Mouse (Mus musculus) intestine, postnatal 0 days (tissue): ENCODE measurements around the gene Kdelr3. TPM values are rescaled to one million over a fixed set of nuclear protein-coding genes. Genes with fewer than 3 reads are reported as not detected.

Experiments
- ATAC-seq: fragments of 200-750 bp; cut with Nextera tagmentation; 2 replicates; pipeline ENCODE4 v1.8.0; 2017; ENCODE audit warnings: mild to moderate bottlenecking, moderate TSS enrichment, moderate library complexity
- H3K27ac ChIP-seq: fragments of 300-500 bp; sonication (generic); 2 replicates; pipeline ENCODE4 v1.5.1; 2014; ENCODE audit warnings: mild to moderate bottlenecking, low read depth, low read length, moderate library complexity
- H3K27me3 ChIP-seq: fragments of 300-500 bp; sonication (generic); replicated peaks from 2 replicates; pipeline ENCODE4 v1.6.1; 2014; ENCODE audit warnings: low read length, mixed read lengths; ENCODE audit not compliant: control insufficient read depth, insufficient read depth
- H3K36me3 ChIP-seq: fragments of 300-500 bp; sonication (generic); 2 replicates; pipeline ENCODE4 v1.6.1; 2014; ENCODE audit warnings: mild to moderate bottlenecking, moderate library complexity; ENCODE audit not compliant: control insufficient read depth, insufficient read depth
- H3K4me1 ChIP-seq: fragments of 300-500 bp; sonication (generic); replicated peaks from 2 replicates; pipeline ENCODE4 v1.6.1; 2014; ENCODE audit warnings: antibody characterized with exemption, low read length, mixed read lengths; ENCODE audit not compliant: control insufficient read depth, insufficient read depth
- H3K4me2 ChIP-seq: fragments of 300-500 bp; sonication (generic); replicated peaks from 2 replicates; pipeline ENCODE4 v1.6.1; 2014; ENCODE audit warnings: low read depth, mild to moderate bottlenecking, moderate library complexity
- H3K4me3 ChIP-seq: fragments of 300-500 bp; sonication (generic); 2 replicates; pipeline ENCODE4 v1.5.1; 2014; ENCODE audit warnings: low read depth, low read length
- H3K9ac ChIP-seq: fragments of 300-500 bp; sonication (generic); 2 replicates; pipeline ENCODE4 v1.6.1; 2014; ENCODE audit warnings: mild to moderate bottlenecking, low read depth, low read length
- H3K9me3 ChIP-seq: fragments of 300-500 bp; sonication (generic); 2 replicates; pipeline ENCODE4 v1.6.1; 2016; ENCODE audit warnings: mixed run types; ENCODE audit not compliant: control insufficient read depth
- CTCF ChIP-seq: sonication (generic); IDR thresholded peaks from 2 replicates; pipeline ENCODE4 v1.5.1; 2016; ENCODE audit warnings: low read depth, mild to moderate bottlenecking, control low read depth, antibody characterized with exemption, moderate library complexity
- WGBS: fragments of 180-500 bp; shearing (Covaris S2); extraction: QIAGEN DNeasy Blood & Tissue Kit; methylation state at CpG from one replicate; pipeline ENCODE4 v1.1.7; 2014; 5-methylcytosine and 5-hydroxymethylcytosine counted together
- polyA plus RNA-seq: library from polyadenylated mRNA; unstranded; fragments of >200 nt; fragmentation: Nextera tagmentation; extraction: Ambion mirVana; gene quantifications from 2 replicates; pipeline ENCODE4 v1.2.1, GENCODE M21; 2015

Gene Kdelr3
- 75.7 and 95.2 TPM in 2 replicates for polyA plus RNA-seq

DNA sequence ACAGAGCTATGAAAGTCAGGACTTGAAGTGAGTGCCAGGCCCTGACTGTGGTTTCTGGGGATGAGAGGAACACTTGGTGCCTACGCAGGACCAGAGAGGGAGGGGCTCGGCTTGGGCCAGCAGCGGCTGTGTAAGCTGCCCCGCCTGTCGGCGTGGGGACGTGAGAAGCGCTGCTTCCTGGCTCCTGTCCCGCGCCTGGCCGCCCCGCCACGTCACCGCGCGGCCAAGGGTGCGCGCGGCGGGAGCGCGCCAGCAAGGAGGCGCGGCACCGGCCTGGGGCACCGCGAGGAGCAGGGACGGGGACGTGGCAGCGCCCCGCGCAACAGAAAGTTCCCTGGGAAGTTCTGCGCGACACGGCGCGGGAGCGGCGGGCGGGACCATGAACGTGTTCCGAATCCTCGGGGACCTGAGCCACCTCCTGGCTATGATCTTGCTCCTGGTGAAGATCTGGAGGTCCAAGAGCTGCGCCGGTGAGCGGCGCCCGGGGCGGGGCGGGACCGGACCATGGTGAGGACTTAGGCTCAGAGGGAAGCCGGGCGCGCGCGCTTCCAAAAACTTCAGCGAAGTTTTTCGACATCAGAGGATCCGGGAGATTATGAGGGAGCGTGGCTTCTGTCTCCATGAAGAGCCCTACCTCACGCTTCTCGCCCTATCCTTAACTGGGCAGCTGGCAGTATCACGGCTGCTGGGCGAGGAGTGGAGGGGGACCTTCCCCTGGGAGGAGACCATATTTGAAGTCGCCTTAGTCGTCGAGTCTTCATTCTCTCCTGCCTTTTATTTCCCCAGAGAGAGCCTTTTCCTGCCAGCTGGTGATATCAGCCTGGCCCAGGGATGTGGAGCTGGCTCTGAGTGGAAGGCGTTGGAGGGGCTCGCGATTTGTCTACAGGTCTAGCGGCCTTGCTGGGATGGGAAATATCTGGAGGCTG is at the start of gene Kdelr3:
Gene Kdelr3, plus strand, starts transcription at position 241 of the 926 bp plus-strand sequence.
- Histone ChIP-seq H3K4me2 (peak within 1 kb of the TSS; percentile 86), H3K27ac (peak within 1 kb of the TSS; percentile 46), H3K27me3 (peaks cover 42% of the 10 kb centered on the region), H3K9ac (peak within 1 kb of the TSS; percentile 74), H3K36me3 (no peaks in the 10 kb centered on the region), H3K4me1 (peaks cover 3% of the 10 kb centered on the region; the same call in 1 of the 2 replicates), H3K4me3 (peak within 1 kb of the TSS; percentile 62), H3K9me3 (no peaks in the 10 kb centered on the region)
- peak; percentile 80 for ATAC-seq
- 1% methylated on average over 71 of the region's 71 CpGs for WGBS
- peak; percentile 39 for TF ChIP-seq CTCF

DNA sequence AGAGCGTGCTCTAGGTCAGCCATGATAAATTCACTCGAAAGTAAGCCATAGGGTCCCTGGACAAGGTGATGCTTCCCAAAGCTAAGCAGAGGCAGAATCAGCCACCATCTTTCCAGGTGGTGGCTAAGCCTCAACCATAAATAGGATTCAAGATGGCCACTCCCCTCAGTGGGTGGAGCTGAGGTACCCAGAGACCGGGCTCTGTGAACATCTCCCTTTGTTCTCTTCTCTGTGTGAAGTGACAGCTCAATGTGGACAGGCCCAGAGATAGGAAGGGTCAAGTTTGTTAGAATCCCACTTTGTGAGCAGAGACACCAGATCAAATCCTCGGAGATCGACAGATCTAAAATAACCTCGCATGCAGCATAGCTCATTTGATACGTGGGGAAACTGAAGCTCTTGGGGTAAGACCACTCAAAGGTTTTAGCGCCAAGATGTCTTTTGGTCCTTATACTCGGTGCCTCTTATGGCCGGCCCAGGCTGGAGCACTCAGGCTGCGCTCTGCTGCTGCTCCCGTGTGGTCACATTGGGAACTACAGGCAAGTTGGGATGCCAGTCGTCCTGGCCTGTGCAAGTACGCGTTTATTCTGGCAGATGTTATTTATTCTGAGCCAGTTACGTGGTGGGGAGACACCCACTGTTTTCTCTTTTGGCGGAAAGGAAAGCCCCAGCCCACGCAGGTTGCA is 49.5 kb upstream of the Kdelr3 start:
- ATAC-seq: peak; percentile 72
- Histone ChIP-seq H3K4me3 (no peak overlapping the region), H3K4me1 (no peaks in the 10 kb centered on the region), H3K36me3 (no peaks in the 10 kb centered on the region), H3K4me2 (no peak overlapping the region), H3K27ac (no peak overlapping the region), H3K9me3 (no peaks in the 10 kb centered on the region), H3K27me3 (no peaks in the 10 kb centered on the region; the same call in 1 of the 2 replicates), H3K9ac (no peak overlapping the region)
- 7% methylated on average over 18 of the region's 18 CpGs for WGBS
- peak; percentile 100 for TF ChIP-seq CTCF

DNA sequence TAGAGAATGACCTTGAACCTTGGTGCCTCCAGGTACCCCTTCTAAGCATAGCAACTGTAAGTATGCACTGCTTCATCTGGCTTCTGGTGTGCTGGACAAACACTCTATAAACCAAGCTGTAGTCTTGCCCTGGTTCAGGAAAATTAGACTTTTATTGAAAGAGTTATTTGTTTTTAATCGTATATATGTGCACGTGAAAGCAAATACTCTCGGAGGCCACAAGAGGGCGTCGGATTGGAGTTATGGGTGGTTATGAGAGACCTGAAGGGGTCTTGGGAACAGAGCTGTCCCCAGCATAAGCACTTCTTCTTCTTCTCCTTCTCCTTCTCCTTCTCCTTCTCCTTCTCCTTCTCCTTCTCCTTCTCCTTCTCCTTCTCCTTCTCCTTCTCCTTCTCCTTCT is 46.6 kb upstream of the Kdelr3 start:
- Histone ChIP-seq H3K9ac (no peak overlapping the region), H3K4me2 (no peak overlapping the region), H3K27ac (no peak overlapping the region), H3K27me3 (no peaks in the 10 kb centered on the region; the same call in 1 of the 2 replicates), H3K4me3 (no peak overlapping the region), H3K9me3 (no peaks in the 10 kb centered on the region), H3K36me3 (no peaks in the 10 kb centered on the region), H3K4me1 (no peaks in the 10 kb centered on the region)
- TF ChIP-seq CTCF: no peak
- WGBS: 68% methylated on average over 5 of the region's 5 CpGs
- no peak for ATAC-seq

DNA sequence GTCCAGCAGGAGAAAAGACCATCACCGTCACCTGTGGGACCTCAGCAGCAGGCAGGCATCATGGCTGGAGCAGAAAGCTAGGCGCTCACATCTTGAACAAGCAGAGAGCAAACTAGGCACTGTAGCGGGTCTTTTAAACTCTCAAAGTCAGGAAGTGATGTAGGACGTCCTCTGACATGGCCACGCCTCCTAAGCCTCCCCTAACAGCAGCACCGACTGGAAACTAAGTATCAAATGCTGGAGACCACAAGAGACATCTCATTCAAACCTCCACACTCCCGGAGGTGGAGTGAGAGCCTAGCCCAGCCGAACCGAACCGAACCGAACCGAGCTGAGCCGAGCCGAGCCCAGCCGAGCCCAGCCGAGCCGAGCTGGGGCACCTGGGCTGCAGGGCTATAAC is 45.6 kb upstream of the Kdelr3 start:
- H3K4me3 ChIP-seq: no peak overlapping the region
- H3K9ac ChIP-seq: no peak overlapping the region
- 28% methylated on average over 17 of the region's 17 CpGs for WGBS
- no peak for TF ChIP-seq CTCF
- H3K27ac ChIP-seq: no peak overlapping the region
- no peaks in the 10 kb centered on the region for H3K27me3 ChIP-seq
- H3K4me2 ChIP-seq: peak overlapping the region; percentile 46
- H3K9me3 ChIP-seq: no peaks in the 10 kb centered on the region
- ATAC-seq: no peak
- no peaks in the 10 kb centered on the region for H3K4me1 ChIP-seq
- no peaks in the 10 kb centered on the region for H3K36me3 ChIP-seq

DNA sequence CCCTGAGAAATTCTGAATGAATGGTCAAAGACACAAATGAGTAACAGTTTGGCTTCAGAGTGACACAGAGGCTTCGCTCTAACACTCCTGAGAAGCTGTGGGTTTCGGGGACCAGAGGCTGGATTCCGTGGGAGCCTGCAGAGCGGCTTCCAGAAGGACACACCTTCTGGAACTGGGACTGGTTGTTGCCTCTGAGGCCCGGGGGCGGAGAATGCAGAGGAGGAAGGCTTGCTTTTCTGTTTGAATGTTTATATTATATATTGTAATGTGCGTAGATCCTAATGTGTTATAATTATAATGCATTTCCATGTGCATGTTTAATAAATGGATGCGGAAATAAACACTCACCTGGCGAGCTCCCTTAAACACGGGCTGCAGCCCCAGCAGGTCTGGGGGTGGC is 45.1 kb upstream of the Kdelr3 start:
- TF ChIP-seq CTCF: no peak
- WGBS: 47% methylated on average over 10 of the region's 10 CpGs
- Histone ChIP-seq H3K4me1 (no peaks in the 10 kb centered on the region), H3K4me3 (no peak overlapping the region), H3K36me3 (no peaks in the 10 kb centered on the region), H3K9me3 (no peaks in the 10 kb centered on the region), H3K27ac (no peak overlapping the region), H3K4me2 (peak overlapping the region; percentile 46; the same call in 1 of the 2 replicates), H3K27me3 (no peaks in the 10 kb centered on the region), H3K9ac (no peak overlapping the region)
- no peak for ATAC-seq

DNA sequence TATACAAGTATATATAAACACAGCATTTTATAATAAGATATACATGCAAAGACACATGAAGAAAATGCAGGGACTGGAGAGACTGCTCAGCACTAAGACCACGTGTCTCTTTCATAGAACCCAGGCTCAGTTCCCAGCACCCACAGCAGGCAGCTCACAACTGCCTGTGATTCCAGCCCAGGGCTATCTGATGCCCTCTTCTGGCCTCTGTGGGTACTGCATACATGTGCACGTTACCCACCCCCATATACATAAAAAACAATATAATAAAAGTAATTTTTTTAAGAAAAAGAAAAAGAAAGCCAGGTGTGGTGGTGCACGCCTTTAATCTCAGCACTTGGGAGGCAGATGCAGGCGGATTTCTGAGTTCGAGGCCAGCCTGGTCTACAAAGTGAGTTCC is 43.2 kb upstream of the Kdelr3 start:
- Histone ChIP-seq H3K27me3 (no peaks in the 10 kb centered on the region), H3K9ac (no peak overlapping the region), H3K27ac (no peak overlapping the region), H3K4me2 (no peak overlapping the region), H3K9me3 (no peaks in the 10 kb centered on the region), H3K4me3 (no peak overlapping the region), H3K4me1 (no peaks in the 10 kb centered on the region), H3K36me3 (no peaks in the 10 kb centered on the region)
- TF ChIP-seq CTCF: peak; percentile 41
- 89% methylated on average over 5 of the region's 5 CpGs for WGBS
- no peak for ATAC-seq
